Mouse (Mus musculus): ENCODE measurements around the gene Afdn.
A peak's percentile ranks its signal among the peaks of the same experiment; 100 is the strongest.
"Not testable (repeated sequence)": the region's sequence is repeated elsewhere in the genome, so short reads cannot be mapped to it uniquely, and the experiment has no call there.

Afdn gene

GRCm38 (mm10) chr17:13777676-13778075, 17.3 kb downstream of the Afdn start:
- DNase-seq (ENCODE audit: low read depth) = no peak

GRCm38 (mm10) chr17:13778865-13779264, 18.5 kb downstream of the Afdn start:
- DNase-seq (ENCODE audit: low read depth) = no peak

- DNase-seq (ENCODE audit: low read depth) = no peak
These were observed 21.6 kb downstream of the Afdn start for GRCm38 (mm10) chr17:13781948-13782347.

GRCm38 (mm10) chr17:13783469-13783868, 23.1 kb downstream of the Afdn start:
- DNase-seq (ENCODE audit: low read depth) = no peak

- not testable (repeated sequence) for DNase-seq (ENCODE audit: low read depth)
These were observed 29.7 kb downstream of the Afdn start for GRCm38 (mm10) chr17:13790033-13790432.

- DNase-seq (ENCODE audit: low read depth) = no peak
These were observed 37.4 kb downstream of the Afdn start for GRCm38 (mm10) chr17:13797691-13798090.

DNA sequence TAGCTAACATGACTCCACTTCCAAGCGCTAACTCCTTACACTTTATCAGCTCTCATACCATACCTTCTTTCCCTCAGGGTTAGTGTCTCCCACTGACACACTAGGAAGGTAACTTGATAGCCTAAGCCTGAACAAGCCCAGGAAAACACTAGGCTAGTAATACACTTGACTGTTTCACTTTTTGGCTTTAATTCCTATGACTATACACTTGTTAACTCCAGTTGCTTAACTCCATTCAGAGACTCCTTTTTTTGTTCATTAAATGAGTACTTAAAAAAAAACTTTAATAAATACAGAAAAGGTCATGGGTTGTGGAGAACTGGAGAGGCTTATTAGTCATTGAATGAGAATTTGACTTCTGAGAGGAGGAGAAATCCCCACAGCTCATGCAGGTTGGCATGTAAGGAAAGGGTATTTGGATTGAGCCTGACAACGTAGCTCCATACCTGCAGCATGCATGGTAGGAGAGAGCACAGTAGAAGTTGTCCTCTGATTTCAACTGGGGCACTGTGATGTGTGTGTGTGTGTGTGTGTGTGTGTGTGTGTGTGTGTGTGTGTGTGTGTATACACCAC, 42.6 kb downstream of the Afdn start:
- peak; percentile 33 for DNase-seq (ENCODE audit: low read depth)

- no peak for DNase-seq (ENCODE audit: low read depth)
These were observed 45.7 kb downstream of the Afdn start for GRCm38 (mm10) chr17:13806016-13806415.

- DNase-seq (ENCODE audit: low read depth) = no peak
These were observed 57.5 kb downstream of the Afdn start for GRCm38 (mm10) chr17:13817789-13818188.

DNA sequence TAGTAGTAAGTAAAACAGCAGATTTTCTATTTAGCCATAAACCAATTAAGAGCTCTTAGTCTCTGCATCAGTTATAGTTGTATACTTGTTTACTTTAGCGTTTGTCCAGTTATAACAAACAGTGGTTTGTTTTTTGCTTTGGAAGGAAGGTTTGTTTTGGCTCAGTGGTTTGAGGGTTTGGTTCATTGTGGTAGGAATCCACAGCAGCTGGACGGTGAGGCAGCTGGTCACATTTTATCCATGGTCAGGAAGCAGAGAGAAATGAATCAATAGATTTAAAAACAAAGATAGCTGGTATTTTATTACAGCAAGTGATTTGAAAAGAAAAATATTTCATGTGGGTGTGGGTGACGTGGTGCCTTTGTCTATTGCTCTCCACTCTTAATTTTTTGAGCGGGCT, 59.0 kb downstream of the Afdn start:
- DNase-seq (ENCODE audit: low read depth) = no peak

DNA sequence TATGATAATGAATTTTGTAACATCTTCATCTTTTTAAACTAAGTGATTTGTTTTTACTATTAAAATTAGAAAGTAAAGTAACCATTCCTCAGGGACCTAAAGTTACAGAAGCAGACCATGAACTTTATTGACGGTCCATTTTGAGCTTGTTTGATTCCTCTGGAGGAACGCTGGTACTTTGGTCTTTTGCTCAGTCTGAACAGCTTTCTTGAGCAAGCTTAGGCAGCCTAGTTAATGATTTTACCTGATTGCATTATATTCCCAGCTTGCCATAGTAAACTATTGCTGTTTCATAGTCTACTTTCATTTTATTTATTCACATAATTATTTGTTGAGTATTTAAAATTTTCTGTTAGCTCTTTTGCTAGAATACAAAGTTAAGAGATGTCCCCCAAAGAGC, 60.3 kb downstream of the Afdn start:
- no peak for DNase-seq (ENCODE audit: low read depth)

DNA sequence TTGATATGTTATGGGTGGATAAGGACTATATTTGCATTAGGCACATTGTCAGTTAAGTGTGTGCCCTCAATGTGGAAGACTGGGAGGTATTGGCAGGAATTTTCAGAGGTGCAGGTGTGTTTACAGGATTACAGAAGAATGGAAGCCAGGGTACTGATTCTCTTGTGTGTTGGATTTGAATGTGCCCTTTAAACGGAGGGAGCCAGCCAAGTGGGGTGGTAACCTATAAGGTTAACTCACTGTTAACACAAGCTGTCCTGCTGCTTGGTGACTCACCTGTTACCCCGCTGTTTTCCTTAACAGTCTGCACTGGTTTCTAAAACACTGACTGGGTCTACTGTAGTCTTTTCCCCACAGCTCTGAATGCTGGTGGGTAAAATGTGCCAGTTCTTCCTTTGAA, 65.1 kb downstream of the Afdn start:
- no peak for DNase-seq (ENCODE audit: low read depth)

DNA sequence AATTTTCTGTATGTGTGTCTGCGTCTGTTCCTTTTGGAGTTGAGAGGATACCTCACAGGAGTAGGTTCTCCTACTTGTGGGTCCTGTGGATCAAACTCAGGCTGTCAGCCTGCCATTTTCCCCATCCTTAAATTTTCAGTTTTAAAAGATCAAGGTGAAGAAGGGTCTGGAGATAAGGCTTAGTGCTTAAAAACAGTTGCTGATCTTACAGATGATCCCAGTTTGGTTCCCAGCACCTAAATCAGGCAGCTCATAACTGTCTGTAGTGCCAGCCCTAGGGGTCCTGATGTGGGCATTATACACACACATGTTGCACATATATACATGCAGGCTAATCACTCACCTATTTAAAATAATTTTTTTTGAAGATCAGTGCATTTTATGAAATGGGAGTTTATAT, 69.9 kb downstream of the Afdn start:
- no peak for DNase-seq (ENCODE audit: low read depth)

GRCm38 (mm10) chr17:13830636-13831341, 70.5 kb downstream of the Afdn start:
- DNase-seq (ENCODE audit: low read depth) = peak; percentile 38

GRCm38 (mm10) chr17:13835876-13836275, 75.5 kb downstream of the Afdn start:
- peak; percentile 24 for DNase-seq (ENCODE audit: low read depth)

- peak; percentile 20 for DNase-seq (ENCODE audit: low read depth)
These were observed 89.8 kb downstream of the Afdn start for GRCm38 (mm10) chr17:13850175-13850574.

- DNase-seq (ENCODE audit: low read depth) = not testable (repeated sequence)
These were observed 93.5 kb downstream of the Afdn start for GRCm38 (mm10) chr17:13853883-13854282.

DNA sequence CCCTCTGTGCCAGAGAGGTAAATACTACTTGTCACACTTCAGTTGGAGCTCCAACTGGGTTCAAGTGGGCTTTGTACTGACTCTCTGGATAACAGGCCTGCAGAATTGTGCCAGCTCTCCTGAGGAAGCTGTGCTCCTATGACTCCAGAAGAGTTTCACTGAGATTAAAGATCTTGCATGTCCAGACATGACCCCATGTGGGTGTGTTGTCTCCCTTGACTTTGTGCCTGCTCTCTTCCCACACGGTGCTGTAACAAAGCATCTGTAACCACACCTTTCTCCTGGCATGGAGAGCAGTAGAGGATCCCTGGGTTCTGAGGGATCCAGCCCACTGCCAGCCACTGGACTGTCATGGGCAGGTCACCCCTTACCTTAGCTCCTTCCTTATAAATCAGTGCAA, 95.1 kb downstream of the Afdn start:
- DNase-seq (ENCODE audit: low read depth) = no peak

DNA sequence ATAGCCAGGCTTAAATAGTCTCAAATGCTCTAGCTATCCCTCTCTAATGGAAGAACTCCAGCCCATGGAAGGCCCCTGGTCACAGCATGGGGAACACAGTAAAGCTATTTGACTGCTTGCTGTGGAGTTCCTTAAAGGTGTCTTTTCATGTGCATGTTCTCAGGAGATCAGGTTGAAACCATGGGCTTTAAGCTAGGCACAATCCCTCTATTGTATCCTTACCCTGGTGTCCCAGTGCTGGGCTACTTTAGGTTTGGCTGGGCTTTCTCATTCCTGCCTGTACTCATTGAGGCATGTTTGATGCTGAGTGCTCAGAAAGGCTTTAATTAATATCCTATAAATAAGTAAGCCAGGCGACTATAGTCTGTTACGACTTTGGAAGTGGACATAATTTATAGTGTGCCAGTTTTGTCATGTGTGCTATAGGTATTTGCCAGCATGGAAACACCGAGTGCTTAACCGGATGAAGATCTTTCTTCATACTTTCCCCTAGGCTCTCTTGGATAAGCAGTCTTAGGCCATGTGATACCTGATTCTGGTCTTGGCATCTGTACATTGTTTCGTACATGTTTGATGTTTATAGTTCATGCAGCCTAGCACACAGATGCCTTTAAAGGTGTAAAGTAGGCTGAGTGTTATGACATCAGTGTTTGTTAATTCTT, 96.2 kb downstream of the Afdn start:
- no peak for DNase-seq (ENCODE audit: low read depth)

GRCm38 (mm10) chr17:13865340-13865739, 105.0 kb downstream of the Afdn start:
- no peak for DNase-seq (ENCODE audit: low read depth)

- peak; percentile 50 for DNase-seq (ENCODE audit: low read depth)
These were observed 106.6 kb downstream of the Afdn start for GRCm38 (mm10) chr17:13866951-13867351.

DNA sequence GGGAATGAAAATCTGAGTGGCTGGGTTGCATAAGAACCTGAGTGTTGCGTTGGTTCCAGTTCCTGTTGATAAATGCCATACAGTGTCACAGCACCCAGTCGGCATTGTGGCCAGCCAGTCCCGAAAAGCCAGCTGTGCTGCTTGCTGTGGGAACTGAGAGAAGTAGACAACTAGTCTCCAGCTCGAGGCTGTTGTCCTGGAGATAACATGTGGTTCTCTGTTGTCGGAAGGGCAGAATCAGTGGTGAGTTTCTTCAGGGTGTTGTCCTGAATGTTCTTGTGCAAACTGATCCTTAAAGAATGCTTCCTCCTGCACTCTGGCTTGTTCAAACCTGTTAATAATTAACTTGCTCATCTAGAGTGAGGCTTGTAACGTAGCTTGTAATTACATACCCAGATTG, 107.1 kb downstream of the Afdn start:
- DNase-seq (ENCODE audit: low read depth) = peak; percentile 64

DNA sequence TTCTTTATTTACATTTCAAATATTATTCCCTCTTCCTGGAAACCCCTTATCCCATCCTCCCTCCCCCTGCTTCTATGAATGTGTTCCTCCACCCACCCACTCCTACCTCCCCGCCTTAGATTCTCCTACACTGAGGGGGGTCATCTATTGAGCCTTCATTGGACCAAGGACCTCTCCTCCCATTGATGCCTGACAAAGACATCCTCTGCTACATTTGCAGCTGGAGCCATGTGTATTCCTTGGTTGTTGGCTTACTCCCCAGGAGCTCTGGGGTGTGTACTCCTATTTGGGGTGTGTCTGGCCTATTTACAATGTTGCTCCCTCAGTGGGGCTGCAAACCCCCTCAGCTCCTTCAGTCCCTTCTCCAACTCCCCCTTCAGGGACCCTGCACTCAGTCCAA, 109.9 kb downstream of the Afdn start:
- DNase-seq (ENCODE audit: low read depth) = no peak

Measured in fibroblast of lung, adult 2 months (primary cell).